Mouse (Mus musculus): ENCODE results near the gene Mdfic.

GRCm38 (mm10) chr6:15789523-15790500 lies 69.4 kb downstream of the Mdfic start:
- TF ChIP-seq CTCF (IDR thresholded peaks at IDR 0.05; ENCODE audit: low read depth, low read length) (peak; percentile 82), POLR2A (IDR thresholded peaks at IDR 0.05; ENCODE audit: borderline replicate concordance, low read depth, low read length) (no peak)

All from bone marrow macrophage, adult 2 months (primary cell).